Mouse (Mus musculus) testis, postnatal 10 days (tissue): ENCODE measurements at regions not wholly inside any gene's neighbourhood (a gene's known extent, or its start where the extent isn't known, plus 50 kb on each side); places are given as distances from the start of the nearest gene placed in this dataset.

Experiments used
- DNase-seq: peaks from one replicate; pipeline ENCODE4 v3.0.0; 2021; ENCODE audit warnings: low spot score

DNA sequence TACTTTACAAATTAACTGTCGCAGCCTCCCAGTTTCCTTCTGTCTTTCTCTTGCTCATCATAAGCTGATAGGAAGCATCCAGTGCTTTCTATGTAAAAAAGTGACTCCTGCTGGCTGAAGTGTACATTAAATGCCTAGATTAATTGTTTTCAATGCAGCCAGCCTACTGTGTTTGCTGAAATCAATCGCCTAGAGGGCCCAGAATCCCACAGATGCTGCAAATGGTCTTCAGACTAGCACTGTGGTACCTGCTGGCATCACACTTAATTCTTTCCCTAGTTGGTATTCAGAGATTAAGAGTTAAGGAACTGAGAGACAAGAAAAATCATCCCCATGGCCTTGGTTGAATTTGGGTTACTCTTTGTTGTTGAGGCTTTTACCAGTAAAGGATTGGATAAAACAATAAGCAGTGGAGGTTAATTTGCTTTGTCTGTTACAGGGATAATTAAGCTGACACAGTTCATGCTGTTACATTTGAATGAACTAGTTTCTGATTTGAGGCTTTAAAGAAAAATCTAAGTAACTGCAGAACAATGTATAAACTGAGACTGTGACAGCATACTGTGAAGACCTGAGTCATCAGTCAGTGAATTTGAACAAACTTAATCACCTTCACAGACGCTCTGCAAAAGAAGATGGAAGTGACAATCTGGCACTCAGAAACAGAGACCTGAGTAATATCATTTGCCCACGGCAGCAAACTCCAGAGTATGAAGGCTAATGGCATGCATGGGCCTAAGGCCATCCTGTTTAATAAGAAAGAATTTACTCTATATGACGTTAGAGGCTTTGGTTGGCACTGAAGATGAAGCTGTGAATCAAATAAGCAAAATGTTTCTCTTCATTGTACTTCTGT lies 339.0 kb upstream of the Ddi1 start:
- DNase-seq, result no peak
